Mouse (Mus musculus): Measurements from ENCODE around the gene Hsdl2. TPM values are rescaled to one million over a fixed set of nuclear protein-coding genes. Genes with fewer than 3 reads are reported as not detected.

The Hsdl2 gene
- polyA plus RNA-seq, 1 experiment, result 27.8 TPM

- Histone ChIP-seq H3K27ac (ENCODE audit: insufficient read depth, low read depth, low read length) (no peak overlapping the region), H3K27me3 (replicated peaks; ENCODE audit: control insufficient read depth, insufficient read depth, low read length) (no peaks in the 10 kb centered on the region), H3K4me3 (ENCODE audit: insufficient read depth, low read depth, low read length) (no peak overlapping the region), H3K36me3 (ENCODE audit: control insufficient read depth, insufficient read depth, low read length) (no peaks in the 10 kb centered on the region; the same call in 1 of the 2 replicates), H3K4me1 (ENCODE audit: control insufficient read depth, insufficient read depth, low read length) (no peaks in the 10 kb centered on the region)
- no peak for DNase-seq
- WGBS, result 95% methylated on average over 4 of the region's 4 CpGs
- TF ChIP-seq CTCF (conservative IDR thresholded peaks at IDR 0.05; ENCODE audit: insufficient read depth, insufficient read length, low read depth, low read length), result 0 out of 2 replicates have a peak, but pooled peaks have one; percentile 23
- no peak for TF ChIP-seq POLR2A (IDR thresholded peaks at IDR 0.05; ENCODE audit: low read depth, low read length)
These were observed 21.3 kb downstream of the Hsdl2 start for GRCm38 (mm10) chr4:59602704-59603103.

- Histone ChIP-seq H3K4me1 (ENCODE audit: control insufficient read depth, insufficient read depth, low read length) (no peaks in the 10 kb centered on the region), H3K27me3 (replicated peaks; ENCODE audit: control insufficient read depth, insufficient read depth, low read length) (no peaks in the 10 kb centered on the region), H3K27ac (ENCODE audit: insufficient read depth, low read depth, low read length) (no peak overlapping the region), H3K36me3 (ENCODE audit: control insufficient read depth, insufficient read depth, low read length) (no peaks in the 10 kb centered on the region; the same call in 1 of the 2 replicates), H3K4me3 (ENCODE audit: insufficient read depth, low read depth, low read length) (no peak overlapping the region)
- WGBS, result 64% methylated on average over 3 of the region's 3 CpGs
- no peak for DNase-seq
- no peak for TF ChIP-seq POLR2A (IDR thresholded peaks at IDR 0.05; ENCODE audit: low read depth, low read length)
- TF ChIP-seq CTCF (conservative IDR thresholded peaks at IDR 0.05; ENCODE audit: insufficient read depth, insufficient read length, low read depth, low read length), result no peak
These were observed 23.5 kb downstream of the Hsdl2 start for GRCm38 (mm10) chr4:59604892-59605291.

DNA sequence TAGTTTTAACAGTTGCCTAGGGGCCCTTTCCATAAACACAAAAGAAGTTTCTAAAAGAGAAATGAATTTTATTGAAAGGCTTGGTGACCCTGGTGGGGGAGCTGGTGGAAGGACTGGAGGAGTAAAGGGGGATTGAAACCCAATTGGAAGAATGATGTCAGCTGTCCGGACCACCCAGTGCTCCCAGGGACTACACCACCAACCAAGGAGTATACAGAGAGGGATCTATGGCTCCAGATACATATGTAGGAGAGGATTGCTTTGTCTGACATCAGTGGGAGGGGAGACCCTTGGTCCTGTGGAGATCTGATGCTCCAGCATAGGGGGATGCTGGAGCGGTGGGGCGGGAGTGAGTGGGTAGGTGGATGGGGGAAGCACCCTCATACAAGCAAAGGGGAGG, 24.1 kb downstream of the Hsdl2 start:
- H3K4me1 ChIP-seq (ENCODE audit: control insufficient read depth, insufficient read depth, low read length), result no peaks in the 10 kb centered on the region
- H3K27ac ChIP-seq (ENCODE audit: insufficient read depth, low read depth, low read length), result no peak overlapping the region
- DNase-seq, result no peak
- 95% methylated on average over 3 of the region's 3 CpGs for WGBS
- H3K4me3 ChIP-seq (ENCODE audit: insufficient read depth, low read depth, low read length), result no peak overlapping the region
- no peaks in the 10 kb centered on the region for H3K27me3 ChIP-seq (replicated peaks; ENCODE audit: control insufficient read depth, insufficient read depth, low read length)
- TF ChIP-seq POLR2A (IDR thresholded peaks at IDR 0.05; ENCODE audit: low read depth, low read length) (no peak), CTCF (conservative IDR thresholded peaks at IDR 0.05; ENCODE audit: insufficient read depth, insufficient read length, low read depth, low read length) (no peak)
- peaks cover under 1% of the 10 kb centered on the region; the same call in 1 of the 2 replicates for H3K36me3 ChIP-seq (ENCODE audit: control insufficient read depth, insufficient read depth, low read length)

GRCm38 (mm10) chr4:59610411-59610810, 29.0 kb downstream of the Hsdl2 start:
- H3K27me3 ChIP-seq (replicated peaks; ENCODE audit: control insufficient read depth, insufficient read depth, low read length), result no peaks in the 10 kb centered on the region
- WGBS, result 68% methylated on average over 3 of the region's 3 CpGs
- H3K4me1 ChIP-seq (ENCODE audit: control insufficient read depth, insufficient read depth, low read length), result no peaks in the 10 kb centered on the region; the same call in 1 of the 2 replicates
- no peak for DNase-seq
- peaks cover 2% of the 10 kb centered on the region; the same call in 1 of the 2 replicates for H3K36me3 ChIP-seq (ENCODE audit: control insufficient read depth, insufficient read depth, low read length)
- TF ChIP-seq POLR2A (IDR thresholded peaks at IDR 0.05; ENCODE audit: low read depth, low read length) (no peak), CTCF (conservative IDR thresholded peaks at IDR 0.05; ENCODE audit: insufficient read depth, insufficient read length, low read depth, low read length) (no peak)
- no peak overlapping the region for H3K27ac ChIP-seq (ENCODE audit: insufficient read depth, low read depth, low read length)
- H3K4me3 ChIP-seq (ENCODE audit: insufficient read depth, low read depth, low read length), result no peak overlapping the region

- Histone ChIP-seq H3K4me3 (ENCODE audit: insufficient read depth, low read depth, low read length) (no peak overlapping the region), H3K27ac (ENCODE audit: insufficient read depth, low read depth, low read length) (no peak overlapping the region), H3K36me3 (ENCODE audit: control insufficient read depth, insufficient read depth, low read length) (peaks cover 2% of the 10 kb centered on the region; the same call in 1 of the 2 replicates), H3K27me3 (replicated peaks; ENCODE audit: control insufficient read depth, insufficient read depth, low read length) (no peaks in the 10 kb centered on the region), H3K4me1 (ENCODE audit: control insufficient read depth, insufficient read depth, low read length) (no peaks in the 10 kb centered on the region; the same call in 1 of the 2 replicates)
- DNase-seq, result peak; percentile 63
- TF ChIP-seq CTCF (conservative IDR thresholded peaks at IDR 0.05; ENCODE audit: insufficient read depth, insufficient read length, low read depth, low read length) (peak; percentile 24), POLR2A (IDR thresholded peaks at IDR 0.05; ENCODE audit: low read depth, low read length) (no peak)
- WGBS, result 8% methylated on average over 1 of the region's 1 CpGs
These were observed 33.6 kb downstream of the Hsdl2 start for GRCm38 (mm10) chr4:59614986-59615385.

DNA sequence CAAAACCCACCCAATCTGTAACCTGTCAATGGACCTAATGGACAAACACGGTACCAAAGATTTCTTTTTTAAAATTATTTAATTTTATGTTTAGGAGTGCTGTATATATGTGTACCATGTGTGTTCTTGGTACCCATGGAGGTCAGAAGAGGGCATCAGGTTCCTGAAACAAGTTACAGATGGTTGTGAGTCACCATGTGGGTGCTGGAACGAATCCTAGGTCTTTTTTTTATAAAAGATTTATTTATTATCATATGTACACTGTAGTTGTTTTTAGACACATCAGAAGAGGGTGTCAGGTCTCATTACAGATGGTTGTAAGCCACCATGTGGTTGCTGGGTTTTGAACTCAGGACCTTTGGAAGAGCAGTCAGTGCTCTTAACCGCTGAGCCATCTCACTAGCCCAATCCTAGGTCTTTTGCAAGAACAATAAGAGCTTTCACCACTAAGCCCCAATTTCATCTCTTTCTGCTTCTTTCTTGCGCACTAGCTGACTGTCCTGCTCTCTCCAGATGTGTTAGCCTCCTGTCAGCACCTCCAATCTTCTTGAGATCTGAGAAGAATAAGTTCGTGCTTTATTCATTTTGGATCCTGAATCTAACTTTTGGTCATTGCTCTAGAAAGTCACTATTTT, 38.4 kb downstream of the Hsdl2 start:
- Histone ChIP-seq H3K27me3 (replicated peaks; ENCODE audit: control insufficient read depth, insufficient read depth, low read length) (no peaks in the 10 kb centered on the region), H3K27ac (ENCODE audit: insufficient read depth, low read depth, low read length) (no peak overlapping the region), H3K4me1 (ENCODE audit: control insufficient read depth, insufficient read depth, low read length) (no peaks in the 10 kb centered on the region; the same call in 1 of the 2 replicates), H3K4me3 (ENCODE audit: insufficient read depth, low read depth, low read length) (no peak overlapping the region), H3K36me3 (ENCODE audit: control insufficient read depth, insufficient read depth, low read length) (no peaks in the 10 kb centered on the region)
- 91% methylated on average over 5 of the region's 5 CpGs for WGBS
- DNase-seq, result no peak
- TF ChIP-seq CTCF (conservative IDR thresholded peaks at IDR 0.05; ENCODE audit: insufficient read depth, insufficient read length, low read depth, low read length), result no peak
- TF ChIP-seq POLR2A (IDR thresholded peaks at IDR 0.05; ENCODE audit: low read depth, low read length), result no peak

DNA sequence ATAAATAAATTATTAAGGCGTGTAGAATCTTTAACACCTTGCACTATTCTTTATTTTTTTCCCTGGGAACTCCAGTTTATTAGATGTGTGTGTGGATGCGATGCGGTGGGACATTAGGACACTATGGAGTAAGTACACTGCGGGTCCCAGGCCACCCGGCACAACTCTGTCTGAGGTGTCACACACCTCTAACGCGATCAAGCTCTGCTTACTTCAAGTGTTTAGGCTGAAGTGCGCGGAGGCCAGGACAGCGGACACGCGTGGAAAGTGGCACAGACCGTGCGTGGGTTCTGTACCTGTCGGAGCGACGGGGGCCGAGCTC, 44.3 kb downstream of the Hsdl2 start:
- peak overlapping the region; percentile 70 for H3K4me3 ChIP-seq (ENCODE audit: insufficient read depth, low read depth, low read length)
- H3K27ac ChIP-seq (ENCODE audit: insufficient read depth, low read depth, low read length), result peak overlapping the region; percentile 44
- WGBS, result 1% methylated on average over 18 of the region's 18 CpGs
- H3K4me1 ChIP-seq (ENCODE audit: control insufficient read depth, insufficient read depth, low read length), result peaks cover 3% of the 10 kb centered on the region; the same call in 1 of the 2 replicates
- no peak for DNase-seq
- no peaks in the 10 kb centered on the region for H3K27me3 ChIP-seq (replicated peaks; ENCODE audit: control insufficient read depth, insufficient read depth, low read length)
- H3K36me3 ChIP-seq (ENCODE audit: control insufficient read depth, insufficient read depth, low read length), result no peaks in the 10 kb centered on the region
- no peak for TF ChIP-seq POLR2A (IDR thresholded peaks at IDR 0.05; ENCODE audit: low read depth, low read length)
- TF ChIP-seq CTCF (conservative IDR thresholded peaks at IDR 0.05; ENCODE audit: insufficient read depth, insufficient read length, low read depth, low read length), result no peak

Data from kidney, adult 2 months (tissue).